Mouse (Mus musculus): Measurements from ENCODE around the gene Mad2l1bp. TPM values are rescaled to one million over a fixed set of nuclear protein-coding genes. Genes with fewer than 3 reads are reported as not detected.
A peak's percentile ranks its signal among the peaks of the same experiment; 100 is the strongest.

Mad2l1bp gene
- polyA plus RNA-seq, 1 experiment from 2014 or later: 44.4 TPM

GRCm38 (mm10) chr17:46154336-46154735 lies 983 bp upstream of the Mad2l1bp start:
- peak overlapping the region; percentile 70 for H3K27ac ChIP-seq
- peaks cover 71% of the 10 kb centered on the region for H3K4me1 ChIP-seq (replicated peaks)
- DNase-seq (no peak), ATAC-seq (ENCODE audit: low read depth) (no peak)
- H3K27me3 ChIP-seq: no peaks in the 10 kb centered on the region
- 0 out of 2 replicates have a peak overlapping the region, but pooled peaks have one; percentile 88 for H3K4me2 ChIP-seq
- peaks cover 23% of the 10 kb centered on the region for H3K36me3 ChIP-seq
- H3K9me3 ChIP-seq (replicated peaks): no peaks in the 10 kb centered on the region
- H3K4me3 ChIP-seq (replicated peaks): no peak overlapping the region
- H3K9ac ChIP-seq: no peak overlapping the region
- WGBS (ENCODE audit: insufficient replicate concordance): 77% methylated on average over 3 of the region's 3 CpGs

GRCm38 (mm10) chr17:46143578-46144423 lies 9.6 kb downstream of the Mad2l1bp start, which contains the start of gene Rsph9:
Gene Rsph9, minus strand, starts transcription at chr17:46144216.
- DNase-seq (peak; percentile 87), ATAC-seq (ENCODE audit: low read depth) (peak; percentile 94)
- peak within 1 kb of the TSS; percentile 76 for H3K27ac ChIP-seq
- WGBS (ENCODE audit: insufficient replicate concordance): 7% methylated on average over 37 of the region's 37 CpGs
- peaks cover 50% of the 10 kb centered on the region for H3K4me1 ChIP-seq (replicated peaks)
- H3K4me2 ChIP-seq: peak within 1 kb of the TSS; percentile 76
- no peaks in the 10 kb centered on the region for H3K27me3 ChIP-seq
- H3K4me3 ChIP-seq (replicated peaks): peak within 1 kb of the TSS; percentile 55
- peaks cover 40% of the 10 kb centered on the region for H3K36me3 ChIP-seq
- H3K9ac ChIP-seq: peak within 1 kb of the TSS; percentile 61
- H3K9me3 ChIP-seq (replicated peaks): no peaks in the 10 kb centered on the region

DNA sequence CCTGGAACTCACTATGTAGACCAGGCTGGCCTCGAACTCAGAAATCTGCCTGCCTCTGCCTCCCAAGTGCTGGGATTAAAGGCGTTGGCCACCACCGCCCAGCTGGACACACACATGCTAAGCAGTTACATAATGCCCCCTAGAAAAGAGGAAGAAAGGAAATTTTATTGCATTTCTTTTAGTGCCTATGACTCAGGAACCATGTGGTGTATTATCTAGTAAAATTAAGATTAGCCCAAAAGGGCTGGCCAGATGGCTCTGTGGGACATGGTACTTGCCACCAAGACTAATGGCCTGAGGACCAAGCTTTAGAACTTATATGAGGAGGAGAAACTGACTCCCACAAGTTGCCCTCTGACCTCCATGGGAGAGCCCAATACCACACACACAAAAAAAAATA lies 13.5 kb downstream of the Mad2l1bp start:
- Histone ChIP-seq H3K36me3 (0 out of 2 replicates have a peak, but pooled peaks cover 2% of the 10 kb centered on the region), H3K4me3 (replicated peaks) (no peak overlapping the region), H3K4me2 (no peak overlapping the region), H3K9ac (no peak overlapping the region), H3K4me1 (replicated peaks) (peaks cover 31% of the 10 kb centered on the region), H3K27ac (no peak overlapping the region), H3K9me3 (replicated peaks) (no peaks in the 10 kb centered on the region), H3K27me3 (peaks cover 5% of the 10 kb centered on the region; the same call in 1 of the 2 replicates)
- DNase-seq (no peak), ATAC-seq (ENCODE audit: low read depth) (no peak)
- 69% methylated on average over 3 of the region's 3 CpGs for WGBS (ENCODE audit: insufficient replicate concordance)

GRCm38 (mm10) chr17:46138563-46139236 lies 14.7 kb downstream of the Mad2l1bp start:
- Histone ChIP-seq H3K27ac (peak overlapping the region; percentile 63), H3K4me3 (replicated peaks) (no peak overlapping the region), H3K27me3 (peaks cover 5% of the 10 kb centered on the region; the same call in 1 of the 2 replicates), H3K9me3 (replicated peaks) (no peaks in the 10 kb centered on the region), H3K9ac (peak overlapping the region; percentile 15; the same call in 1 of the 2 replicates), H3K4me2 (peak overlapping the region; percentile 17; the same call in 1 of the 2 replicates), H3K4me1 (replicated peaks) (peaks cover 19% of the 10 kb centered on the region), H3K36me3 (no peaks in the 10 kb centered on the region)
- ATAC-seq (ENCODE audit: low read depth) (peak; percentile 54; the same call in 1 of the 2 replicates), DNase-seq (peak; percentile 49)
- WGBS (ENCODE audit: insufficient replicate concordance): 33% methylated on average over 8 of the region's 8 CpGs

DNA sequence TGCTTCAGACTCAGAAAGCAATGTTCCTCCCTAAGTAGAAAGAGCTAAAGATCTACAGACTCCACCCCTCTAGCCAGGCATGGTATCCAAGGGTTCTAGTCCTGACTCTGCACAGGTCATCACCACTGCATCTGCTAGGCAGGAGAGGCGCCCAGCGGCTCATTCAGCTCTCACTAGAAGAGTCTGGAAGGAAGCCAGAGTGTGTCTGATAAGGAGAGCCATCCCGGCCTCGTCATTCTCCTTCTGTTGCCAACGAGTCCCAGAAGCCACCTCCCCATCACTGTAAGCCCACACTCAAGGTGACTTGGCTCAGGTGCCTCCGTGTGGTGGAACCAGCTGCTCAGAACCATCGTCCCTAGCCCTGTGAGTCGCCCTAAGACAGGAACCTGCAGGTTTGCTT lies 20.5 kb downstream of the Mad2l1bp start:
- DNase-seq (no peak), ATAC-seq (ENCODE audit: low read depth) (peak; percentile 40; the same call in 1 of the 2 replicates)
- Histone ChIP-seq H3K36me3 (peaks cover 18% of the 10 kb centered on the region), H3K4me3 (replicated peaks) (no peak overlapping the region), H3K9me3 (replicated peaks) (no peaks in the 10 kb centered on the region), H3K27me3 (peaks cover 8% of the 10 kb centered on the region; the same call in 1 of the 2 replicates), H3K27ac (no peak overlapping the region), H3K9ac (no peak overlapping the region), H3K4me2 (no peak overlapping the region), H3K4me1 (replicated peaks) (peaks cover 13% of the 10 kb centered on the region)
- 29% methylated on average over 8 of the region's 8 CpGs for WGBS (ENCODE audit: insufficient replicate concordance)

- Histone ChIP-seq H3K4me3 (replicated peaks) (no peak overlapping the region), H3K27ac (no peak overlapping the region), H3K4me2 (no peak overlapping the region), H3K36me3 (peaks cover 23% of the 10 kb centered on the region), H3K4me1 (replicated peaks) (peaks cover 13% of the 10 kb centered on the region; the same call in 1 of the 2 replicates), H3K9ac (no peak overlapping the region), H3K27me3 (peaks cover 8% of the 10 kb centered on the region; the same call in 1 of the 2 replicates), H3K9me3 (replicated peaks) (no peaks in the 10 kb centered on the region)
- no peak for ATAC-seq (ENCODE audit: low read depth)
- DNase-seq: peak; percentile 49
- WGBS (ENCODE audit: insufficient replicate concordance): 15% methylated on average over 12 of the region's 12 CpGs
Observed at GRCm38 (mm10) chr17:46132058-46132718, 21.2 kb downstream of the Mad2l1bp start.

GRCm38 (mm10) chr17:46129741-46130498 lies 23.4 kb downstream of the Mad2l1bp start:
- H3K27me3 ChIP-seq: 0 out of 2 replicates have a peak, but pooled peaks cover 2% of the 10 kb centered on the region
- 69% methylated on average over 13 of the region's 13 CpGs for WGBS (ENCODE audit: insufficient replicate concordance)
- peaks cover 46% of the 10 kb centered on the region for H3K36me3 ChIP-seq
- H3K27ac ChIP-seq: no peak overlapping the region
- DNase-seq: no peak
- H3K4me3 ChIP-seq (replicated peaks): no peak overlapping the region
- H3K4me2 ChIP-seq: no peak overlapping the region
- peaks cover 13% of the 10 kb centered on the region; the same call in 1 of the 2 replicates for H3K4me1 ChIP-seq (replicated peaks)
- H3K9ac ChIP-seq: no peak overlapping the region
- no peak for ATAC-seq (ENCODE audit: low read depth)
- H3K9me3 ChIP-seq (replicated peaks): no peaks in the 10 kb centered on the region

GRCm38 (mm10) chr17:46127814-46128493 lies 25.4 kb downstream of the Mad2l1bp start:
- no peak overlapping the region for H3K27ac ChIP-seq
- H3K4me2 ChIP-seq: no peak overlapping the region
- no peak overlapping the region for H3K9ac ChIP-seq
- H3K4me1 ChIP-seq (replicated peaks): peaks cover 11% of the 10 kb centered on the region; the same call in 1 of the 2 replicates
- ATAC-seq (ENCODE audit: low read depth) (no peak), DNase-seq (no peak)
- 75% methylated on average over 6 of the region's 6 CpGs for WGBS (ENCODE audit: insufficient replicate concordance)
- H3K9me3 ChIP-seq (replicated peaks): no peaks in the 10 kb centered on the region
- no peak overlapping the region for H3K4me3 ChIP-seq (replicated peaks)
- H3K27me3 ChIP-seq: 0 out of 2 replicates have a peak, but pooled peaks cover 2% of the 10 kb centered on the region
- peaks cover 65% of the 10 kb centered on the region for H3K36me3 ChIP-seq

DNA sequence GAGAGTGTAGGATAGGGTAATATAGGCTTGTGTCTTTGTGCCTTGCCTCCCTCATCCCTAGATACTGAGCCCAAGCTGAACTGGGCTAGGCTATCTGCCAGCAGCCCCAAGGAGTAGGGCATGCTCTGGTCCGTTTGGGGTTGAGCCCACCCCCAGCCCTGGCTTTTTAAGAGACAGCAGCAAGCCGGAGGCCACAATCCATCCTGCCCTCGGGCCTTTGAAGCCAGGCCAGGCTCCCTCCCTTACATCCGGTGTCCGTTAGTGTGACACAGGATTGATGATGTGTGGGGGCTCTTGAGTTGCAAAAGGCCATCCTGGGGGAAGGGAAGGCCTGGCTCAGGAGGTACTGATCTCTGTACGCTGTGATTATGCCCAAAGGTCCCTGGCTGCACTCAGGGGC lies 26.7 kb downstream of the Mad2l1bp start:
- Histone ChIP-seq H3K4me2 (no peak overlapping the region), H3K36me3 (peaks cover 78% of the 10 kb centered on the region), H3K9me3 (replicated peaks) (no peaks in the 10 kb centered on the region), H3K9ac (no peak overlapping the region; the same call in 1 of the 2 replicates), H3K4me3 (replicated peaks) (no peak overlapping the region), H3K27ac (no peak overlapping the region), H3K4me1 (replicated peaks) (no peaks in the 10 kb centered on the region), H3K27me3 (no peaks in the 10 kb centered on the region)
- WGBS (ENCODE audit: insufficient replicate concordance): 80% methylated on average over 6 of the region's 6 CpGs
- DNase-seq: no peak
- no peak for ATAC-seq (ENCODE audit: low read depth)
